Mouse (Mus musculus): ENCODE measurements around the gene Anp32b.

The Anp32b gene

GRCm38 (mm10) chr4:46450519-46451131 is at the start of gene Anp32b:
Gene Anp32b (plus strand): TSS chr4:46450902.
- DNase-seq, result peak; percentile 90 to 96

- no peak for DNase-seq
Observed at GRCm38 (mm10) chr4:46404042-46404795, 46.5 kb upstream of the Anp32b start.

GRCm38 (mm10) chr4:46406966-46407703 is 43.6 kb upstream of the Anp32b start:
- no peak for DNase-seq

- DNase-seq, result no peak
Observed at GRCm38 (mm10) chr4:46410677-46411076, 40.0 kb upstream of the Anp32b start.

DNA sequence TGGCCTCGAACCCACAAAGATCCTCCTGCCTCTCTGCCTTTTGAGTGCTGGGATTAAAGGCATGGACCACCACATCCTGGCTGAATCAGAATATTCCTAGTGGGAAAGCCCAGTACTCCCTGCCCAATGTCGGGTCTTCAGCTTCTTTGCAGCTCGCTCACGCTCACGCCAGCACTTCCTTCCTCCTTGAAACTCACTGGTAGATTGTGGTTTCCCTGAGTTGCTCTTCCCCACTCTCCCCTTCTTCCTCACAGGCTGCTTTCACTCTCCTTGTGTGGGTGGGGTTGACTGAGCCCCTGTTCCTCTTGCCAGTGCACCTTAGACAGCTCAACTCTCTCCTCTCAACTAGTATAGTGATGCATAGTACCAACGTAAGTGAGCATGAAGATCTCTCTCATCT is 39.2 kb upstream of the Anp32b start:
- DNase-seq, result no peak

DNA sequence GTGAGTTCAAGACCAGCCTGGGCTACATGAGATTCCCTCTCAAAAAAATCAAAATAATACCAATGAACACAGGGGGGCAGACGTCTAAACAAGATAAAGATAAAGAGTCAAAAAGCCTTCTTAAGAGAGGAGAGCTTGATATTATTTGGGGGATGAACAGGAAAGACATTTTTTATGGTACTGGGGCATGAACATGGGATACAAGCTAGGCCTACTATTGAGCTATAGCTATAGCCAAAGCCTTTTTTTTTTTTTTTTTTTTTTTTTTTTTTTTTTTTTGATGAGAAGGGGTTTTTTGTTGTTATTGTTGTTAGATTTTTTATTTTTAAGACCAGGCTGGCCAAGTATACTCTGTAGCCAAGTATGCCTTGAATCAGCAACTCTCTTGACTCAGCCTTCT is 38.6 kb upstream of the Anp32b start:
- DNase-seq, result no peak

DNA sequence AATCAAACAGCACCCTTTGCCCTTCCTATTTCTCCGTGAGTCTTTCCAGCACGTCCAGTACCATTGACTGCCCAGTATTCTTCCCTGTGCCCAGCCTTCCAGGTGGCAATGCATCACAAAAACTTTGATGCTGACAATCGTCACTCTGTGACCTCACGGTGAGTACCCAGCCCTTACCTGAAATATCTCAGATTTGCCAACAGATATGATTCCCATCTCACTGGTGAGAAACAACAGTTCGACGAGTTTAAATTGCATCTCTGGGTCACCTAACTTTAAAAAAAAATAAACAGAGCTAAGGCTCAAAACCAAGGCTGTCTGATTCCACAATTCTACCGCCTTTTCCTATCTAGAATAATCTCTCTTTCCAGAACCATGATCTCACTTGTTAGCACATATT is 37.3 kb upstream of the Anp32b start, which contains the start of gene Hemgn:
Hemgn (minus strand) TSS at position 101 of the 400 bp plus-strand sequence.
- DNase-seq, result no peak

GRCm38 (mm10) chr4:46417491-46417890 is 33.2 kb upstream of the Anp32b start:
- DNase-seq, result peak; percentile 5 to 14

DNA sequence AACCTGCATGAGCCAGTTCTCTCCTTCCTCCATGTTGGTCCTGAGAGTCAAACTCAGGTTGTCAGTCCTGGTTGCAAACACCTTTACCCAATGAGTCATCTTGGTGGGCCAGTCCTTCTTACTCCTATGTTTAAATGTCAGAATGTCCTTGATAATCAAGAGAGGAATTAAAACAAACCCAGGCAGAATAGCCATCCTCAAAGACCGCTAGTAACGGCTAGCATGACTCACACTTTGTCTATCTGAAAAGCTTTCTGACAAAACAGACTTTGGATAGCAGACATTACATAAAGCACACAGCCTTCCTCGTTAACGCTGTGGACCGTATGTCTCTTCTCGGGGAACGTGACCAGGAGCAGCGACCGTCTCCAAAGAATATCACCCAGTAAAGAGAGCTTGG is 31.9 kb upstream of the Anp32b start:
- no peak for DNase-seq

DNA sequence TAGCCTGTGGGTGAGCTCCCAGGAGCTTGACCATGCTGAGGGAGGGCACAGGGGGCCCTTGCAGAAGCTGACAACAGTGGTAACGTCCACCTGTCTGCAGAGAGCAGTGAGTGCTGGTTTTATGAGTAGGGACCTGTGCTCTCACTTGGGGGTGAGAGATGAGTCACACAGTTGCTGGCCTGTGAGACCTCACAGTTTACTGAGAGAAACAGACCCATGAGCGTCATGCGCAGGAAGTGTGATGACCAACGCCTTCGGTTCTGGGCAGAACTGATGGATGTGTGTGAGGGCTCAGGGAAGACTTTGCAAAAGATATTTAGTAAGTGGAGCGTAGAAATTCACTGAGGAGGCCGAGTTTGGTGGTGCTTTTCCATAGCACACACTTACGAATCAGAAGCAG is 28.1 kb upstream of the Anp32b start:
- DNase-seq, result no peak

- no peak for DNase-seq
Observed at GRCm38 (mm10) chr4:46428903-46429499, 21.7 kb upstream of the Anp32b start.

DNA sequence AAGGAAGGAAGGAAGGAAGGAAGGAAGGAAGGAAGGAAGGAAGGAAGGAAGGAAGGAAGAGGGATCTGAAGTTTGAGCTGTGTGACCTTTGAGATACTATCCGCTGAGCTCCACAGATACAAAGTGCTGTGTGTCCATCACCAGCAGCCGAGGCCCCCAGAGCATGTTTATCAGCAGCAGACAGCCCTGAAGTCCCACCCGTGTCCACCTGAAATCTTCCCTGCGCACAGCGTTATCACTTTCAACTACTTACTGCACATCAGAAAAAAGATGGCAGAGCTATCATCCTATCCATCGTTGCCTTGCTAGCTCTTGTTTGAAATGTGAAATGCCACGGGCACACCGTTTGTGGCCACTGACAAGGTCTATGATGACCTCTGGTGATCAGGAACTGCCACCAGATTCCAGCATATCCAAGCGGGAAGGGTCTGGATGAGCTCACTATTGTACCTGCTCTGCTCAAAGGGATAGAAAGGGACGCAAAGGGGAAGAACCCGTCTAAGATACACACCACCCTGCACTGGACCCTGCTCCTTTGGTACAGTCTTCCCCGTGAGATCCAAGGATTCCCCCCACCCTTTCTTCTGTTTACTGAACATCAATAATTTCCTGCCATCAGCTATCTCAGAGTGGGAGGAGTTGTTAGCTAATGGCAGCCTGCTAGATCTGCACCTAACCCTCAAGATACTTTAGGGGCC is 18.2 kb upstream of the Anp32b start:
- DNase-seq, result no peak

DNA sequence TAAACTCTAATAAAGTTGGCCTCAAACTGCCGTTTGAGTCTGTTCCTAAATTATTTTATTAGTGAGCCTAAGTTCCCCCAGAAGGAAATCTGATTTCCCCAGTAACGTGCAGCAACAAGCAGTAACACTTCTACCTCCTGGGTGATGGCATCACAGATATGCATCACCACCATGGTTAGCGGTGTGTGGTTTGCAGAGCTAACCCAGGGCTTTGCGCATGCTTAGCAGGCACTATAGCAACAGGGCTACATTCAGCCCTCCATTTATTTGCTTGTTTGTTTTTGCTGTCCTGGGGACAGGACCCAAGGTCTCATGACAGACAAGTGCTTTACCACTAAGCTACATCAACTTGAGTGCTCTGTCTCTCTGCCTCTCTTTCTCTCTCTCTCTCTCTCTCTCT is 8.2 kb upstream of the Anp32b start:
- no peak for DNase-seq

DNA sequence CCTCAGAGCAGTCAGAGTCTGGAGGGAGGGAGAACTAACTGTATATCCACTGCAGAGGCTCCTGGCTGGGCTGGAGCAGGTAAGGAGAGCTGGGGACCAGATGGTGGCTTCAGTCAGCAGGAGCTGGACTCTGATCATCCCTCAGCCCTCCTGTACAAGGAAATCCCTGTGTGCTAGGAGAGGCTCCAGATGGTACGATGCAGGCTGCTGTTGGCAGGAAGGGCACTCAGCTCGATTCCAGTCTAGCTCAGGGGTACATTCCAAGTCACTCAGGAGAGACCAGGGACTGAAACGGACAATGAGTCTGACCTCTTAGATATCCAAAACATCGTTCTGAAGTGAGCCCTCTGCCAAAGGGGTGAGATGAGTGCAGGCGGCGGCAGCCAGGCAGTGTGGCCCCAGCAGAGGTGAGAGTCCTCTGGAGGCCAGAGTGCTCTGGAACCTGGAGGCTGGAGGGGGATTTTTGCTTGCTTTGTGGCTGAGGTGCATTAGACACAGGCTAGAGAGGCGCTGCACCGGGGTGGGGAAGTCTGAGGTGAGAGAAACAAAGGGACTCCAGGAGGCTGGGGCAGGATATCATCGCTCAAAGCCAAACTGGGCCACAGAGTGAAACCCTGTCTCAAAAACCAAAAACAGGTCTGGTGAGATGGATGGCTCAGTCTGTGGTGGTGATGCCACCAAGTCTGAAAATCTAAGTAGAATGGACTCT is 5.3 kb upstream of the Anp32b start:
- peak; percentile 77 to 88 for DNase-seq

- DNase-seq, result no peak
Observed at GRCm38 (mm10) chr4:46447461-46447860, 3.2 kb upstream of the Anp32b start.

DNA sequence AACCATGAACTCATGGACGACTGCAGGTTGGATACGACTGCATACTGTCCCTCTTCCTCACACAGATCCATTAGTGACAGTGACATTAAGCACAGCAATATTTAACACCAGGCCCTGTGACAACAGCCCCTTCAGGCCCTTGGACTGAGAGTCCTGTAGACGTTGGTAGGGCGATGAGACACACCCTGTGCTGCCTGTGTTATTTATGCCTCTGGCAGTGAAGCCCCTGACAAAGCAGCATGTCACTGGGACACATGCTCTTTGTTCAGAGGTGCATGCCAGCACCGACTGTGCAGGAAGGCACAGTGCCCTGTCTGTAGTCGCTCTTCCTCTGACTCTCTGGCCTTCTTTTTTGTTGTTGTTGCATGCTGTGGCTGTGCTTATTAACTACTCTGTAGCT is 1.8 kb upstream of the Anp32b start:
- DNase-seq, result peak; percentile 74

GRCm38 (mm10) chr4:46450020-46450518 is 633 bp upstream of the Anp32b start:
- DNase-seq, result no peak

DNA sequence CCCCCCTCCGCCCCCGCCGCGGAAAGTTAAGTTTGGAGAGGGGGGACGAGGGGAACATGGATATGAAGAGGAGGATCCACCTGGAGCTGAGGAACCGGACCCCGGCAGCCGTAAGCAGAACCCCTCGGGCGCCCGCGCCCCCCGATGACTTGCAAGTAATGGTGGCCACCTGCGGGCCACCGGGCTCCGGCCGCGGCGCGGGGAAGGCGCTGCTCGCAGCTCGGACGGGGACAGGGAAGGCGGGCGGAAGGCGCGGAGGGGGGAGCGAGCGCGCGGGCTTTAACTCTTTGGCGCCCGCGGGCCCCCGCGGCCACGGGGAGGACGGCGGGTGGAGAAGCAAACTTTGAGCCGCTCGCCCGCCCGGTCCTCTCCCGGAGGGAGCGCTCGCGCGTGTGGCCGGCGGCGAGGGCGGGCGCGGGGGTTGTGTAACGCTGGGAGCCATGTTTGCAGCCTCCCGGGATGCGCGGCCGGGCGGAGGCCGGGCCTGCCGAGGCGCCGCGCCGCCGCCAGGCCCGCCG is 597 bp downstream of the Anp32b start:
- peak; percentile 70 to 86 for DNase-seq

GRCm38 (mm10) chr4:46451758-46452480 is 1.2 kb downstream of the Anp32b start:
- DNase-seq, result peak; percentile 71 to 82

GRCm38 (mm10) chr4:46452481-46452850 is 1.8 kb downstream of the Anp32b start:
- peak in 1 of 2 experiments; percentile 40 for DNase-seq

Measured in cerebellum, adult 18-20 months (tissue).